31 mouse cellular contexts compared by ENCODE assay signal in genomic region chr17:85971120-85971519, GRCm38 (mm10).
DNase-seq lines count a peak whose midpoint lies in the region; ATAC-seq lines count a peak whose summit lies in the region.
"Had no signal": no experiment of that assay in that cellular context is flagged by ENCODE, and none has a peak within 500 bp of the region (broad histone marks: within the 10 kb centered on the region; RNA-seq: fewer than 3 reads in every experiment).

No protein-coding gene starts in this region.

- H3K9me3 ChIP-seq in kidney, embryonic 15.5 days (replicated peaks) = no peaks in the 10 kb centered on the region
- H3K9me3 ChIP-seq in embryonic facial prominence, embryonic 14.5 days (ENCODE audit: control insufficient read depth, low read length) = no peaks in the 10 kb centered on the region
- H3K9me3 ChIP-seq: forebrain, embryonic 15.5 days; heart, embryonic 10.5 days; heart, embryonic 15.5 days; hindbrain, embryonic 13.5 days; liver, embryonic 12.5 days; midbrain, embryonic 15.5 days; neural tube, embryonic 15.5 days had no signal

- H3K4me3 ChIP-seq in kidney, embryonic 15.5 days (replicated peaks) = no peak overlapping the region
- no peak overlapping the region for H3K4me3 ChIP-seq in embryonic facial prominence, embryonic 14.5 days (ENCODE audit: low read depth, low read length)
- H3K4me3 ChIP-seq: forebrain, embryonic 15.5 days; heart, embryonic 10.5 days; heart, embryonic 15.5 days; hindbrain, embryonic 13.5 days; liver, embryonic 12.5 days; megakaryocyte, embryonic 14.5 days; midbrain, embryonic 15.5 days; neural tube, embryonic 15.5 days had no signal

- peak overlapping the region; percentile 62 for H3K27ac ChIP-seq in kidney, embryonic 15.5 days
- H3K27ac ChIP-seq in embryonic facial prominence, embryonic 14.5 days (replicated peaks; ENCODE audit: low read depth, low read length) = 0 out of 2 replicates have a peak overlapping the region, but pooled peaks have one; percentile 15
- H3K27ac ChIP-seq: forebrain, embryonic 15.5 days; heart, embryonic 10.5 days; heart, embryonic 15.5 days; hindbrain, embryonic 13.5 days; liver, embryonic 12.5 days; midbrain, embryonic 15.5 days; neural tube, embryonic 15.5 days had no signal

- peaks cover 26% of the 10 kb centered on the region for H3K4me1 ChIP-seq in kidney, embryonic 15.5 days
- H3K4me1 ChIP-seq in embryonic facial prominence, embryonic 14.5 days (ENCODE audit: control insufficient read depth, insufficient read depth, low read length) = peaks cover 10% of the 10 kb centered on the region; the same call in 1 of the 2 replicates
- H3K4me1 ChIP-seq: heart, embryonic 10.5 days; liver, embryonic 12.5 days; midbrain, embryonic 15.5 days had no signal

- H3K4me2 ChIP-seq in kidney, embryonic 15.5 days = no peak overlapping the region
- no peak overlapping the region for H3K4me2 ChIP-seq in embryonic facial prominence, embryonic 14.5 days (ENCODE audit: low read depth, low read length)
- H3K4me2 ChIP-seq: forebrain, embryonic 15.5 days; heart, embryonic 15.5 days; hindbrain, embryonic 13.5 days; liver, embryonic 12.5 days; midbrain, embryonic 15.5 days; neural tube, embryonic 15.5 days had no signal

- H3K9ac ChIP-seq in kidney, embryonic 15.5 days = no peak overlapping the region
- H3K9ac ChIP-seq in embryonic facial prominence, embryonic 14.5 days (ENCODE audit: low read depth, low read length) = no peak overlapping the region
- H3K9ac ChIP-seq: forebrain, embryonic 15.5 days; heart, embryonic 15.5 days; hindbrain, embryonic 13.5 days; liver, embryonic 12.5 days; liver, postnatal 0 days; midbrain, embryonic 15.5 days; neural tube, embryonic 15.5 days had no signal

- H3K36me3 ChIP-seq in kidney, embryonic 15.5 days = no peaks in the 10 kb centered on the region
- H3K36me3 ChIP-seq in embryonic facial prominence, embryonic 14.5 days (ENCODE audit: control insufficient read depth, insufficient read depth, low read length) = no peaks in the 10 kb centered on the region
- H3K36me3 ChIP-seq: forebrain, embryonic 15.5 days; heart, embryonic 10.5 days; heart, embryonic 15.5 days; hindbrain, embryonic 13.5 days; liver, embryonic 12.5 days; midbrain, embryonic 15.5 days; neural tube, embryonic 15.5 days had no signal

- DNase-seq in kidney, postnatal 36 days = no peak
- DNase-seq in embryo, embryonic 10 days (ENCODE audit: low spot score) = peak; percentile 49
- peak; percentile 30 for DNase-seq in embryo, embryonic 11 days
- DNase-seq in embryonic facial prominence, embryonic 14.5 days (ENCODE audit: low spot score) = no peak
- no peak for DNase-seq in ovary, postnatal 14 days (ENCODE audit: low spot score)
- DNase-seq in gastrocnemius, postnatal 14 days = no peak
- DNase-seq: adrenal gland, adult 8-10 months; B cell, adult 2 months; cerebellum, adult 2 months; cerebellum, postnatal 14 days; kidney, adult 11 months; kidney, postnatal 4 days; layer of hippocampus, postnatal 36 days; left cerebral cortex, postnatal 4 days; liver, postnatal 0 days; lung, postnatal 4 days; right cerebral cortex, postnatal 25 days; spleen, adult 18-20 months; thymus, postnatal 14 days had no signal

- 0 out of 2 replicates have a peak, but pooled peaks cover 5% of the 10 kb centered on the region for H3K27me3 ChIP-seq in kidney, embryonic 15.5 days
- H3K27me3 ChIP-seq in embryonic facial prominence, embryonic 14.5 days (replicated peaks; ENCODE audit: control insufficient read depth, insufficient read depth, low read length) = no peaks in the 10 kb centered on the region
- H3K27me3 ChIP-seq: forebrain, embryonic 15.5 days; heart, embryonic 15.5 days; hindbrain, embryonic 13.5 days; liver, embryonic 12.5 days; midbrain, embryonic 15.5 days; neural tube, embryonic 15.5 days had no signal

- peak; percentile 70 for ATAC-seq in kidney, embryonic 15.5 days (replicated peaks; ENCODE audit: low FRiP score)
- ATAC-seq in embryonic facial prominence, embryonic 14.5 days (ENCODE audit: low read depth) = no peak
- ATAC-seq: activated CD4-positive, CD25-positive, alpha-beta regulatory T cell, adult 4 months; forebrain, embryonic 15.5 days; inflammation-experienced regulatory T-cells, adult 6 months; liver, embryonic 12.5 days; liver, postnatal 0 days; lung, postnatal 0 days; midbrain, embryonic 15.5 days had no signal

- WGBS in kidney, embryonic 15.5 days = 18% methylated on average over 4 of the region's 4 CpGs
- WGBS in embryonic facial prominence, embryonic 14.5 days = 39% methylated on average over 4 of the region's 4 CpGs

- intact Hi-C loops in gastrocnemius, postnatal 14 days (cut with DNase I; ENCODE audit: low total_unique reads) = no loop called here

Comparison
In these comparisons a context has a peak if more than half of its experiments do, and no peak if none do; other contexts are left out.
1. DNase-seq: peak in embryo, embryonic 10 days (single experiment) and embryo, embryonic 11 days (single experiment); none in kidney, postnatal 36 days (0 of 2), embryonic facial prominence, embryonic 14.5 days (single experiment), ovary, postnatal 14 days (single experiment) and gastrocnemius, postnatal 14 days (single experiment).